Mouse (Mus musculus) neural tube, embryonic 15.5 days (tissue): ENCODE data around the gene Tbx19. TPM values are rescaled to one million over a fixed set of nuclear protein-coding genes. Genes with fewer than 3 reads are reported as not detected.

ENCODE experiments used
- ATAC-seq: fragments of 200-750 bp; cut with Nextera tagmentation; 2 replicates; pipeline ENCODE4 v1.8.0; 2017; ENCODE audit warnings: mild to moderate bottlenecking, moderate TSS enrichment, moderate library complexity; ENCODE audit not compliant: low FRiP score
- H3K27ac ChIP-seq: fragments of 300-500 bp; sonication (generic); replicated peaks from 2 replicates; pipeline ENCODE4 v1.5.1; 2015; ENCODE audit warnings: mild to moderate bottlenecking, inconsistent platforms
- H3K27me3 ChIP-seq: fragments of 300-500 bp; sonication (generic); replicated peaks from 2 replicates; pipeline ENCODE4 v1.6.1; 2015; ENCODE audit warnings: inconsistent platforms
- H3K36me3 ChIP-seq: fragments of 300-500 bp; sonication (generic); 2 replicates; pipeline ENCODE4 v1.6.1; 2015; ENCODE audit warnings: inconsistent platforms
- H3K4me1 ChIP-seq: fragments of 300-500 bp; sonication (generic); 2 replicates; pipeline ENCODE4 v1.6.1; 2015; ENCODE audit warnings: inconsistent platforms
- H3K4me2 ChIP-seq: fragments of 300-500 bp; sonication (generic); 2 replicates; pipeline ENCODE4 v1.6.1; 2015; ENCODE audit warnings: inconsistent platforms, mild to moderate bottlenecking, moderate library complexity
- H3K4me3 ChIP-seq: fragments of 300-500 bp; sonication (generic); replicated peaks from 2 replicates; pipeline ENCODE4 v1.5.1; 2015; ENCODE audit warnings: mild to moderate bottlenecking, inconsistent platforms
- H3K9ac ChIP-seq: fragments of 300-500 bp; sonication (generic); replicated peaks from 2 replicates; pipeline ENCODE4 v1.6.1; 2015; ENCODE audit warnings: mild to moderate bottlenecking, inconsistent platforms
- H3K9me3 ChIP-seq: fragments of 300-500 bp; sonication (generic); replicated peaks from 2 replicates; pipeline ENCODE4 v1.6.1; 2016; ENCODE audit warnings: inconsistent platforms
- WGBS: fragments of 180-500 bp; shearing (Covaris S2); methylation state at CpG from one replicate; pipeline ENCODE4 v1.1.7; 2015; ENCODE audit warnings: mixed read lengths; 5-methylcytosine and 5-hydroxymethylcytosine counted together
- polyA plus RNA-seq: library from polyadenylated mRNA; unstranded; fragments of >200 nt; fragmentation: Nextera tagmentation; extraction: Ambion mirVana; gene quantifications from 2 replicates; pipeline ENCODE4 v1.2.1, GENCODE M21; 2015

Gene Tbx19
- polyA plus RNA-seq = 0.36 TPM in 1 of 2 replicates, not detected in the other

DNA sequence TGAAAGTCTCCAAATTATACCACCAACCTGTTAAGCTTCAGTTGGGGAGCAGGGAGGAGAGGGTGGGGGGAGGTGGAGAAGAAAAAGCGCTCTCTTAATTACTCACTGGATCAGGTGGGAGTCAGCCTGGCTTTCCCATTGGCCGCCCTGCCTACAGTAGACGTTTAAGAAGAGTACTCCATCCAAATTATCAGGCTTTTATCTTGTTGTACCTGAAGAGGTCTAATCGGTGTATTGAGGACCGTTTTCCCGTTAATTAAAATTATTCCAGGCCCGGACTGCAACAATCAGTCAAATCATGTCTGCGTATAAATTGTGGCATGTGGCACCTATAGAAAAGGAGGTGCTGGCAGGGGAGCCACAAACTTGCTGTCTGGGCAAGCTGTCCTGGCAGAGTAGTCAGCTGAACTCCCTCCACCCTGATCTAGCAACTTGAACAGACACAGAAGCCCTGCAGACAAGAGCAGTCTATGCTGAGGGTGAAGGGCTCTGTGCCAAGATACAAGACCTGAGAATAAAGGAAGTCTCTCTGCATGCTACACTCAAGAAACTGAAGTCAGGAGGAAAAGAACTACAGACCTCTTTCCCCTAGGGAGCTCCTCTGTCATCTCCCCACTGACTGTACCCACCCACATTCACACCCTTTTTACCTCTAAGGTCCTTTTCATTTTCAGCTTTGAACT is at the start of gene Tbx19:
Tbx19 (minus strand) TSS at position 51 of the 683 bp plus-strand sequence.
- Histone ChIP-seq H3K9ac (no peak within 1 kb of the TSS), H3K4me1 (no peaks in the 10 kb centered on the region), H3K36me3 (no peaks in the 10 kb centered on the region), H3K4me3 (no peak within 1 kb of the TSS), H3K9me3 (no peaks in the 10 kb centered on the region), H3K27me3 (no peaks in the 10 kb centered on the region), H3K4me2 (no peak within 1 kb of the TSS), H3K27ac (no peak within 1 kb of the TSS)
- no peak for ATAC-seq
- WGBS = 84% methylated on average over 8 of the region's 8 CpGs

DNA sequence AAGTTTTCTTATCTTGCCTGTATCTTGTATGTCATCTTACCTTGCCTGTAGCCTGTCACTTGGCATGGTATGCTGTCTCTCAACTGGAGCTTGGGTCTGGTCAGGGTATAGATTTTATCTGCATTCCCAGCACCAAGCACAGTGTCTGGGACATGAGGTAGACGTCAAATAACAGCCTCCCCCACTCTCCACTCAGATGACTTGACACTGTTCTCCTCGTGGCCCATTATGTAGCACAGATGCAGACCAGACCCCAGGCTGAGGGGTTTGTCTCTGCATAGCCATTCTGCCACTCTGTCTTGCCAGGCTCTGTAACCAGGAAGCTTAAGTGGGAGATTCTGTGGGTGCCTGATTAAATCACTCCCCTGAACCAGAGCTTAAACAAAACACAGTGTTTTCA is 45.0 kb upstream of the Tbx19 start:
- Histone ChIP-seq H3K27ac (no peak overlapping the region), H3K4me2 (no peak overlapping the region), H3K9ac (no peak overlapping the region), H3K4me1 (no peaks in the 10 kb centered on the region), H3K27me3 (no peaks in the 10 kb centered on the region), H3K4me3 (no peak overlapping the region), H3K9me3 (no peaks in the 10 kb centered on the region), H3K36me3 (no peaks in the 10 kb centered on the region)
- no peak for ATAC-seq
- WGBS = 65% methylated on average over 2 of the region's 2 CpGs

DNA sequence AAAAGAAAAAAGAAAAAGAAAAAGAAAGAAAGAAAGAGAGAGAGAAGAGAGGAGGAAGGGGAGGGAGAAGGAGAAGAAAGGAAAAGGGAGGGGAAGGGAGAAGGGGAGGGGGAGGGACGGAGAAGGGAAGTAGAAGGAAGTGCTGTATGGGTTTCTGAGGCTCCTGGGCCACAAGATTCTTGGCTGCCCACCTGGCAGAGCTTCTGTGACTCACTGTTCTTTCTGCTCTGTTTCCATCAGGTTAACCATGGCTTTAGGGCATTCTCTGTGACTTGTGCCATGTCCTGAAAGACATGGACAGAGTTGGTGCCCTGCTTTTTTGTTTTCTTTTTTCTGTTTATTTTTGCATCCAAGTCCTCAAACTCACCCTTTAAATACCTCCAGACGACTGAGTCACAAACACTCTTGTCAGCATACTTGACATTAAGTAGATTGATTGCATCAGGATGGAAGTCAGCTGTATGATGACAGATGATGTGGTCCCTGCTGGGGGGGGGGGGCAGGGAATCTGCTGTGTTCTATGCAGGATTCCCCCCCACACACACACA is 43.0 kb upstream of the Tbx19 start:
- H3K27me3 ChIP-seq = no peaks in the 10 kb centered on the region
- WGBS = 61% methylated on average over 2 of the region's 2 CpGs
- ATAC-seq = no peak
- no peak overlapping the region for H3K4me3 ChIP-seq
- no peaks in the 10 kb centered on the region for H3K9me3 ChIP-seq
- H3K27ac ChIP-seq = no peak overlapping the region
- H3K9ac ChIP-seq = no peak overlapping the region
- no peaks in the 10 kb centered on the region for H3K4me1 ChIP-seq
- no peaks in the 10 kb centered on the region for H3K36me3 ChIP-seq
- no peak overlapping the region for H3K4me2 ChIP-seq

DNA sequence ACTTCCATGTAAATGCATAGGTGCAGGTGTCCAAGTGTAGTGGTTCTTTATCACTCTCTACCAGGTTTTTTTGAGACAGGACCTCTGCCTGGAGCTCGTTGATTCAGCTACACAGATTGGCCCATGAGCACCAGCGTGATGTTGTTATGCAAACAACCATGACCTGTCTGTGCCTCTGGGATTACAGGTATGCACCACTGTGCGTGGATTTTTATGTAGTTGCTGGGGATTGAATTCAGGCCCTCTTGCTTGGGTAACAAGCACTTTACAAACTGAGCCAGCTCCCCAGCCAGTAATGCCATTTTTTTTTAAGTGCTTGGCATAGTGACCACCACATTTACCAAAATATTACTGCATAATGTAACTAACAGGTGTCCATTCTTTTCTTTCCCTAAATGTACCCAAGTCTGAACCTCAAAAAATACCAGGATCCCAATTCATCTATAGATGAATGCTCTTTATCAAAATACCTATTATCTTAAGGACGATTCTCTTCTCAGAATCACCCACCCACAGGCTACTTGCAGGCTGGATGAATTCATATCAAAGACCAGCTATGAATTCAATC is 41.0 kb upstream of the Tbx19 start:
- 87% methylated on average over 4 of the region's 4 CpGs for WGBS
- no peak for ATAC-seq

DNA sequence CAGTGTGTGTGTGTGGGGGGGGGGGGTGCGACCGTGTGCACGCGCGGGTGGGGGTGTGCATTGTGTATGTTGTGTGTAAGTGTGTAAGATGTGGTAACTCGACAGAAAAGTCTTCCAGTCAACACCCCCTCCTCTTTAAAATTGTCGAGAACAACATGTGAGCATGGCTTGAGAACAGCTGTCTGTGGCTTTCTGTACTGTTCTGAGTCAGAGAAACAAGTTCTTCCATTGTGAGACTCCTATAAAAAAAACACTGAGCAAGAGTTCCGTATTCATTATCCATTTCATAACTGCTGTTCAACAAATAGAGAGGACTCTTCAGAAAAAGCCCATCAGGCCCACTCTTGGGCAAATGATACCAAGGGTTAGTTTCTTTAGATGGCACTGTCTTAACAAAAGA is 40.2 kb upstream of the Tbx19 start:
- Histone ChIP-seq H3K4me1 (no peaks in the 10 kb centered on the region), H3K27me3 (no peaks in the 10 kb centered on the region), H3K36me3 (no peaks in the 10 kb centered on the region), H3K27ac (no peak overlapping the region), H3K4me3 (no peak overlapping the region), H3K9ac (no peak overlapping the region), H3K9me3 (no peaks in the 10 kb centered on the region), H3K4me2 (no peak overlapping the region)
- WGBS = 84% methylated on average over 8 of the region's 8 CpGs
- no peak for ATAC-seq

More for the DNA sequence above, 41.0 kb upstream of the Tbx19 start:
- no peaks in the 10 kb centered on the region for H3K27me3 ChIP-seq
- no peaks in the 10 kb centered on the region for H3K36me3 ChIP-seq
- no peak overlapping the region for H3K4me3 ChIP-seq
- no peak overlapping the region for H3K27ac ChIP-seq
- no peak overlapping the region for H3K4me2 ChIP-seq
- no peak overlapping the region for H3K9ac ChIP-seq
- H3K4me1 ChIP-seq = no peaks in the 10 kb centered on the region
- H3K9me3 ChIP-seq = no peaks in the 10 kb centered on the region

DNA sequence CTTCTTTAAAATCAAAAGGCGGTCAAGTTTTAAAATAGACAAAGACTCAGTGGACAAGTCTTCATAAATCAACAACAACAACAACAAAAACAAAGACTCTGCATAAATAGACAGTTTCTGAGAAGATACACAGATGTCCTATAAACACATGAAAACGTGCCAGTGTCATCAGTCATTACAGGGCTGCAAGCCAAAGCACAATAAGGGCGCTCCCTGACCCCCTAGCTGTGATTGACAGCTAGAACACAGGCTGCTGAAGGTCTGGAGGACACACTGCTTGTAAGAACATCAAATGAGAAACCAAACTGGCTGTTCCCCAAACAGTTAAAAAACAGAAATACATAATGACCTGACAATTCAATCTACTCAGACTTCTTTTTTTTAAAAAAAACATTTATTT is 39.1 kb upstream of the Tbx19 start:
- Histone ChIP-seq H3K9me3 (no peaks in the 10 kb centered on the region), H3K27ac (no peak overlapping the region), H3K36me3 (no peaks in the 10 kb centered on the region), H3K9ac (no peak overlapping the region), H3K4me3 (no peak overlapping the region), H3K4me2 (no peak overlapping the region), H3K27me3 (no peaks in the 10 kb centered on the region), H3K4me1 (peaks cover 6% of the 10 kb centered on the region)
- ATAC-seq = no peak
- 62% methylated on average over 3 of the region's 3 CpGs for WGBS

DNA sequence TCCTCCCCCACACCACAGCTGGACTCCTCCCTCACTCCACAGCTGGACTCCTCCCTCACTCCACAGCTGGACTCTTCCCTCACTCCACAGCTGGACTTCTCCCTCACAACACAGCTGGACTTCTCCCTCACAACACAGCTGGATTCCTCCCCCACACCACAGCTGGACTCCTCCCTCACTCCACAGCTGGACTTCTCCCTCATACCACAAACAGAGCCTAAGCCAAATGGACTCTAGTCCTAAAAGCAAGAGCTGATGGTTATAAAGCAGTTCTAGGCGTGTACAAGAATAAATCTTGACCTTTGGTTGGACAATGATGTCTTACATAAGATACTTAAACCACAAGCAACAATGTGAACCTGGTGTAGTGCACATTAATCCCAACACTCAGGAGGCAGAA is 38.4 kb upstream of the Tbx19 start:
- 67% methylated on average over 1 of the region's 1 CpGs for WGBS
- Histone ChIP-seq H3K4me1 (peaks cover 9% of the 10 kb centered on the region), H3K4me3 (no peak overlapping the region), H3K27me3 (0 out of 2 replicates have a peak, but pooled peaks cover 2% of the 10 kb centered on the region), H3K36me3 (no peaks in the 10 kb centered on the region), H3K9me3 (no peaks in the 10 kb centered on the region), H3K4me2 (no peak overlapping the region), H3K9ac (no peak overlapping the region), H3K27ac (no peak overlapping the region)
- ATAC-seq = no peak

DNA sequence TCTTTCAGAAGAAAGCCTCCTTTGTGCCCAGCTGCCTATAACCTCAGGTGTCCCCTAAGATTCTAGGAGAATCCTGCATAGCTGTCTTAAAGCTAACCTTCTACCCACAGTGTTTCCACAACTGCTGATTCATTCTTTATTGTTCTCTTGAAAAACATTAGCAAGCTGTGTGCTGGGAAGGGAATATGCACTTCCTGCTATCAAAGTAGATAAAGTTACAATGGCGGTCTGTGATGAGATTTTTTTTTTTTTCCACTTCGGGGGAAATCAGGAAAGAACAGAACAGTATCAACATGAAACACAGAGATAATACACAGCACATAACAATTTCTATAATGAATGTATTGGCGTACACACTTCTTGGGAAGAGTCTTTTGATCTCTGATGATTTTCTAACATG is 37.3 kb upstream of the Tbx19 start:
- ATAC-seq = no peak
- peaks cover 15% of the 10 kb centered on the region for H3K4me1 ChIP-seq

DNA sequence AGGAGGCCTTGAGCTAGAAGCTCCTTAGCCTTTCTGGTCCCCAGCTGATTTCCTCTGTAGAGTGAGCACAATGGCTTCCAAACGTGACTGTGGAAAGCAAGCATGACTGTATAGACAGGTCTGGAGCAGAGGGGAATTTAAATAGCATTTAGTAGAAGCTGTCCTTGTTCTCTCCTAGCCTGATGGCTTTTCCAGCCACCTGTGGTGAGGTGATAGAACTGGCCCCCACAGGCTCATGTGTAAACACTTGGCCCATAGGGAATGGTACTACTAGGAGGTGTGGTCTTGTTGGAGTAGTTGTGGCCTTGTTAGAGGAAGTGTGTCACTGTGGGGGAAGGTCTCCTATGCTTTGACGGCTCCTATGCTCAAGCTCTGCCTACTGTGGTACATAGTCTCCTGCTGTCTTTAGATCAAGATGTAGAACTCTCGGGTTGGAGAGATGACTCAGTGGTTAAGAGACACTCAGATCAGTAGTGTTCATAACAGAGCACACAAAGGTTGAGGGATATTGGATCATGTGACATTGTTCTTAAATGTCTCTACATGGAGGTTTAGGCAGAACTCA is 34.9 kb upstream of the Tbx19 start:
- no peak overlapping the region for H3K27ac ChIP-seq
- WGBS = 78% methylated on average over 3 of the region's 3 CpGs
- no peak overlapping the region for H3K4me2 ChIP-seq
- peaks cover 15% of the 10 kb centered on the region for H3K4me1 ChIP-seq
- 0 out of 2 replicates have a peak, but pooled peaks cover 5% of the 10 kb centered on the region for H3K27me3 ChIP-seq
- H3K4me3 ChIP-seq = no peak overlapping the region
- H3K9me3 ChIP-seq = no peaks in the 10 kb centered on the region
- no peak overlapping the region for H3K9ac ChIP-seq
- ATAC-seq = no peak
- no peaks in the 10 kb centered on the region for H3K36me3 ChIP-seq

More for the DNA sequence above, 37.3 kb upstream of the Tbx19 start:
- H3K4me3 ChIP-seq = no peak overlapping the region
- 75% methylated on average over 3 of the region's 3 CpGs for WGBS
- 0 out of 2 replicates have a peak, but pooled peaks cover 5% of the 10 kb centered on the region for H3K27me3 ChIP-seq
- no peak overlapping the region for H3K4me2 ChIP-seq
- no peak overlapping the region for H3K9ac ChIP-seq
- no peaks in the 10 kb centered on the region for H3K36me3 ChIP-seq
- H3K9me3 ChIP-seq = no peaks in the 10 kb centered on the region
- no peak overlapping the region for H3K27ac ChIP-seq

DNA sequence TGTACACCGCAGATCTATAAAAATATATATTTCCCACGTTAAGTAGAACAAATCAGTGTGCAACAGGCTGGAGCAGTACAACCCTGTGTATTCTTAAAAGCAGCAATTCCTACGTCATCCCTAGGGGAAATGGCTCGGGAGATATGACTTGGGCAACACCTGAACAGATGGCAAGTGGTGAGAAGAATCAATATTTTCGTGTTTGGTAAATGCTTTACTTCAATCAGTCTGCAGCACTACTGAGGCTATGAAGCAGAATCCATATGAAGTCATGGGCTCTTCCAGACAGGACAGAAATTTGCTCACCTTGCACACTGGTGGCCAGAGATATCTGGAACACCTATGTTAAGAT is 34.1 kb upstream of the Tbx19 start:
- H3K27me3 ChIP-seq = 0 out of 2 replicates have a peak, but pooled peaks cover 5% of the 10 kb centered on the region
- peaks cover 15% of the 10 kb centered on the region for H3K4me1 ChIP-seq
- no peaks in the 10 kb centered on the region for H3K9me3 ChIP-seq
- no peaks in the 10 kb centered on the region for H3K36me3 ChIP-seq
- ATAC-seq = 0 out of 2 replicates have a peak, but pooled peaks have one; percentile 5
- H3K4me2 ChIP-seq = peak overlapping the region; percentile 98
- H3K4me3 ChIP-seq = peak overlapping the region; percentile 75
- H3K9ac ChIP-seq = peak overlapping the region; percentile 56
- WGBS = 13% methylated on average over 5 of the region's 5 CpGs
- no peak overlapping the region for H3K27ac ChIP-seq

DNA sequence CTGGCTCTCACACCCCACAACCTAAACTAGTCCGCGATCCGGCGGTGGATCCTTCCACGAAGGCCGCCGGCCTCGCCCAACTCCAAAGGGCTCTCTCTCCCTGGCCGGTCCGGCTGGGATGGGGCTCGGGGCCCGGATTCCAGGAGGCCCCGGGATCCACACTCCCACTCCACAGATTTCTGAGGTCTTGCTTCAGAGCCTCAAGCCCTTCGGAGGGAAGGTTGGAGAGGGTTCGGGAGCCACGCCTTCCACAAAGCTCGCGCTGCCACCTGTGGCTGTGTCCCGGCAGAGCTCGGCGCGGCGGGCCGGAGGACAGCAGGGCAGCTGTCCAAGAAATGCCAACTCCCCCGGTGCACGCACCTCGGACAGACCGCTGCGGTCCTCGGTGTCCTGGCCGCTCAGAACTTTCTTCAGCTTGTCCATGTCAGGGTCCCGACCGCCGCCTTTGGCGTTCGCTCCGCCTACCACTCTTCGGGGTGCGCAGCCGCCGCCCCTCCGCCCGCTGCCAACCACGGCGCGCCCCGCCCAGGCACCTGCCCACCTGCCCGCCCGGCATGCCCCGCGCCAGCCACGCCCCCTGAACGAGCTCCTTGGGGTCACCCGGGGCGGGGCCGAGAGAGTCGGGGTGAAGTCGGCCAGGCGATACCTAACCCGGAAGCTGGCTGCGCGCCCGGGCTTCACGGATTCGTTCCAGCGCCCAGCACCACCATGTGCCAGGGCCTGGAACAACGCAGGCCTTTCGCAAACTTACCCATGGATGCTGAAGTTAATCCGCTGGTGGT is 33.5 kb upstream of the Tbx19 start, which contains the start of gene Sft2d2:
Sft2d2 (minus strand) TSS at position 559 of the 782 bp plus-strand sequence.
- Histone ChIP-seq H3K27me3 (0 out of 2 replicates have a peak, but pooled peaks cover 5% of the 10 kb centered on the region), H3K4me1 (peaks cover 15% of the 10 kb centered on the region), H3K9ac (peak within 1 kb of the TSS; percentile 56), H3K4me2 (peak within 1 kb of the TSS; percentile 98), H3K9me3 (no peaks in the 10 kb centered on the region), H3K4me3 (peak within 1 kb of the TSS; percentile 75), H3K36me3 (no peaks in the 10 kb centered on the region), H3K27ac (peak within 1 kb of the TSS; percentile 46; the same call in 1 of the 2 replicates)
- WGBS = under 1% methylated on average over 68 of the region's 69 CpGs
- peak; percentile 90 for ATAC-seq
